Mouse (Mus musculus) lung, adult 18-20 months (tissue): ENCODE data around the gene Chaf1a.
A peak's percentile ranks its signal among the peaks of the same experiment; 100 is the strongest.

Experiments used
- DNase-seq, 2 experiments: peaks; one replicate each; pipeline ENCODE4 v3.0.0; 2022; ENCODE audit warnings: mixed read lengths in 2 of 2

Gene Chaf1a

DNA sequence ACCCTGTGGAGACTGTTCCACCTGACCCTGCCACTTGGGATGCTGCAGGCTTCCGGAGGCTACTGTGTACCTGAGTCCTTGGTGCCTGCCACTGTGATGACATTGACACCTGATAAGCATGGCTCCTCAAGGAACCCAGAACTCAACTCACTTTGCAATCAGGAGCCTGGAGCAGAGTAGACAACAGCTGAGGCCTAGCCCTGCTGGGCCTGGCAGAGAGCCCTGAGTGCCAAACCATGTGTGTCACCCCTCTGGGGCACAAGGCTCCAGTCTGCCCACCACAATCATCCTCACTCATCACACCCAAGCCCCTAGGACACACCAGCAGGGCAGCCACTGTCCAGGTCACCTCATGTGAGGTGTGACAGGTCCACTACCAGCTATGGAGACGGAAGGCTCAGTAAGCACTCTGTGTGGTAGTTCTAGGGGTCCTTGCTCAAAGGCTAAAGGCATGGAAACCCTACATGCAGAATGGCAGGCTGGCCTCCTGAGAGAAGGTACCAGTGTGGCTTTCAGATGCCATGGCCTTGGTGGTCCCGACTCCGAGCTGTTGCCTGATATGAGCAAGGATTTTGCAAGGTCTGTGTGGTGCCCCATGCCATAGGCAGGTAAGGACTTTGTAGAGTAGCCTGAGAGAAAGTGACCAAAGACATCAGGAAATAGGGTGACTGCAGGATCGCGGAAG lies 19.7 kb upstream of the Chaf1a start:
- no peak for DNase-seq

GRCm38 (mm10) chr17:56021161-56021910 lies 18.9 kb upstream of the Chaf1a start:
- DNase-seq, result no peak

DNA sequence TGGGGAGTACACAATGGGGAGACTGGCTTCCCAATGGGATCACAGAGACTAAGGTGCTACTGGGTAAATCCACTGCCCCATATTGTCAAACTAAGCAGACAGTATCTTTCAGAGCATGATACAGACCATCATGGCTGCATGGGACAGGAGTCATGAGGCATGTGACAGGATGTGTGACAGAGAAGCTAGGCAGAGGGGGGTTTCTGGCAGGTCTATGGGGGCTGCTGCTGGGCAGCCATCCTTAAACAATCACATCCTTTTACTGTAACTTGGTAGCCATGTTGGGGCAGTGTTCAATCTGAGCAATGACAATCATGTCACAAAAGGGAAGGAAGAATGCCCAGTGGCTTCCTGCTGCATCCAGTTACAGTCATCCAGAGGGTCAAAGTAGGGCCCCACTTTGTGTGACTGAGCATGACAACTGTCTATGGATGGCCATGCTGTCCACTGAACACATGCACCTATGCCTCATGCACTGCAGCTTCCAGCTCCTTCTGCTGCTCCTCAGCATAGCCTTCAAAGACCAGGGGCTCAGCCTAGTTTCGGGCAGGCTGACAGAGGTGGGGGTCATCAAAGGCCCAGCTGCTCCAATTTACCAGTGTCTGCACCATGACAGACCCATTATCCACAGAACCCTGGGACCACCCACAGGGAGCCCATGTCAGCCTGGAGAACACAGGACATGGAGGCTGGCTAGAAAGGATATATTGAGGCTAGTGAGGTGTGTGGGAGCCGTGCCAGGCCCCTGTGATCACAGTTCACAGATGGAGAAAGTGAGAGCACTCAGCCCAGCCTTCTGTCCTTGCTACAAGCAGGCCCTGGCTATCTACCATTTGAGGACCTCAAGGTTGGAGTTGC lies 17.9 kb upstream of the Chaf1a start:
- DNase-seq, result no peak

- DNase-seq, result no peak
Measured at GRCm38 (mm10) chr17:56022989-56023290, 17.3 kb upstream of the Chaf1a start.

DNA sequence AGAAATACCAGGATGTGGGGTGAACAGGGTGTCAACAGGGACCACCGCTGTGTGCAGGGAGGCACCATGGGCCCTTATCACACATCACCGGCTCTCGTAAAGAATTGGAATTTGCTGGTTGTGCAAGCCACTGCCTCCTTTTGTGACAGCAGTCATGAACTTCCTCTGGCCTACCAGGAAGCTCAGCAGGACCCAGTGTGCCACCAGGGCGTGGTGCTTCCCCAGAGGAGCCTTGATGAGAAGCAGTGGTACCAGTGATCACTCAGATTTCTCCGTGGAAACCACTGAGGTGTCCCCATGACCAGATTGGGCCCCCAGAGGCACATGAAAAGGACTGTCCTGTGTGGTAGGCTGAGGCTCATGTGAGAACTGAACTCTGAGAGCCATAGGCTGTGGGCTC lies 16.9 kb upstream of the Chaf1a start:
- DNase-seq, result peak; percentile 61

- no peak for DNase-seq
Measured at GRCm38 (mm10) chr17:56024476-56024875, 15.8 kb upstream of the Chaf1a start.

DNA sequence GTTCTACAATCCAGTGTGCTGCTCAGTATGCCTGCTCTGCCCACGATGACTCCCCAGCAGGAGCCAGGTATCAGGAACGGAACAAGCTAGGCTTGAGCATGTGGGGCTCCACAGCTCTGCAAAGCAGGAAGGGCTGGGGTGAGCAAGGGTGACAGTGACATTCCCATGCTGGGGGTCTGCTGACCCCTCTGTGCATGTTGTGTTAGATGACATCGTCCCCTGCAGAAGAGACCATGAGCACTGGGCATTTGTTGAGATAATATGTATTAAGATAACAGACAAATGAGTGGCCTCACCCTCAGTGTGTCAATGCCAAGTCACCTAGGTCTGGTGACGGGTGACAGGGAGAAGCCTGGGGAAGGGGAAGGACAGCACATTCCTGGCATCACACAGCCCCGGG lies 15.3 kb upstream of the Chaf1a start:
- DNase-seq, result no peak

GRCm38 (mm10) chr17:56026303-56026702 lies 13.9 kb upstream of the Chaf1a start:
- DNase-seq, result no peak

DNA sequence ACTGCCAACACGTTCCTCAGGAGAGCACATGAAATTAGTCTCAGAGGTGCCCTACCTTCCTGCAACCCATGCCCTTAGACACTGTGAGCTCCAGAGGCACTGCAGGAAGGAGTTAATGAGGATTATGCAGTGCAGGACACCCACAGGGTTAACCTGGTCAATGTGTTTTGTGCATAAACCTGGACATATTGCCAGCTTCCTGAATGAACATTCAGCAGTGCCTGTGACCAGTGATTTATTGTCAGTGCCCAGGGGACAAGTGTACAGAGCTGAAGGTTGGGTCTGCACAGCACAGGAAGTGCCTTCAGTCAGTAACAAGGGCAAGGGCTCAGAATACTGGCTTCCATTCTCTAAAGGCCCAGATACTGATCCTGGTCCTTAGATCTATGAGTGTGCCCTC lies 13.4 kb upstream of the Chaf1a start:
- no peak for DNase-seq

DNA sequence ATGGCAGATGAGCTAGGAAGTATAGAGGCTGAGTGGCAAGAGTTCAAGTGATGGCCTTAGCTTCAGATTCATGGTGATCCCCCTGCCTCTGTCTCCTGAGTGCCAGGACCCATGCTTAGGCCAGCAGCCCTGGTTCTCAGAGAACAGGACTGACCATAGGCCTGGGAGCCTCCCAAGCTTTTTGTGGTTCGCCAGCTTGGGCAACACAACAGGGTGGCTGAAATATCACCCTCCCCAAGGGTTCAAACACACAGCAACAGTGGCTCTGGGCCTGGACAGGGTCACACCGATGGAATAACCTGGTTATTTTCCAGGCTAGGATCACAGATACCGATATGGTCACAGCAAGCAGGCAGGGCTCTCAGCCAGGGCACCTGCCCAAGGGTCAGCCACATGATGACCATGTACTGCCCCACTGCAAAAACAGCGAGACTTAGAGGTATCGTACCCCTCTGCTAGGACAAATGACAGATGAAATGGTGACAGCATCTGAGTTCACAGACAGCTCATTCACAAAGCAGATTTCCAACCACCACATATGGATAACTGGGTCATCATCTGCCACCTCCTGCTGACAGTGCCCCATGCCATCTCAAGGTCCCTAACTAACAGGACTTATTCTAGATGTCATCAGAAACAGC lies 12.3 kb upstream of the Chaf1a start:
- DNase-seq, result no peak

GRCm38 (mm10) chr17:56030238-56030870 lies 9.9 kb upstream of the Chaf1a start:
- no peak for DNase-seq

DNA sequence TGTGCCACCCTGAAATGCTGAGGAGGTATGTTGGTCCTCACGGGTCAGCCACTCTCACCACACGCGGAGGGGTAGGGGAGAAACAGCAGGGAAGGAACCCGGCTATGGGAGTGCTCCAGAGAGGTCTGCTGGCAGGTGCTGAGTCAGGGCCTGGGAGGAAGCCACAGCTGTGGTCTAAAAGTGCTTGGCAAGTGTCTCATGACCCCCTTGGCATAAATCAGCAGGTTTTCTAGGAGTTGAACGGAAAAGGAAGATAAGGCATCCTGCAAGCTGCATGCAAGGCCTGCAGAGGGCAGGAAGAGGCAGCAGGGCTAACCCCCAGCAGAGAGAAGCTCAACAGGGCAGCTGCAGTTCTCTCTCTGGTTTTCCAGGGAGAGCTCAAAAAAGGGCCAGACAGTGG lies 9.3 kb upstream of the Chaf1a start:
- peak; percentile 35 to 49 for DNase-seq

GRCm38 (mm10) chr17:56031431-56031830 lies 8.8 kb upstream of the Chaf1a start:
- no peak for DNase-seq

DNA sequence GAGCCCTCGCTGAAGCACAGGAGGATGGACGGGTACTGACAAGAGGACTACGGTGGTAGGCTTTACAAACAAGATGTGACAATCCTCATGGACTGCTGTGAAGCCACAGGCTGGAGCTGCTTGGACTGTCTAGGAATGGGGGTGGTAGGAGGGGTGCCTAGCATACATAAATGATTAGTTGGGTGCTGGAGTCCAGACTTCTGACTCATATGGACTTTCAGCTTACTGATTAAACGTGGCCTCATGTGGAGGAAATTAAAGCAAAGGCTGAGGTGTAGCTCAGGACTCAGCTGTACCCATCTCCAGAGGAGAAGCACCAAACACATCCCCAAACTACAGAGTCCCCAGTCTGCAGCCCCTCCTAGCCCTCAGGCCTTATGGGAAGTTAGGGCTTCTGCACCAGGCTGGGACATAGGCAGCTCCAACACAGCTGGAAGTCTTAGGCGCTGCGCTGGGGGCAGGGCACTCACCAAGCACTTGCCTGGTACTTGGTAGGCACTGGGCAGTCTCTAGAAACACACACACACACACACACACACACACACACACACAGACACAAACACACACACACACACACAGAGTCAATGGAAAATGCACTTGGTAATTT lies 8.0 kb upstream of the Chaf1a start:
- DNase-seq, result no peak

GRCm38 (mm10) chr17:56032831-56033230 lies 7.4 kb upstream of the Chaf1a start:
- no peak for DNase-seq

- DNase-seq, result no peak
Measured at GRCm38 (mm10) chr17:56034040-56034725, 6.1 kb upstream of the Chaf1a start.

DNA sequence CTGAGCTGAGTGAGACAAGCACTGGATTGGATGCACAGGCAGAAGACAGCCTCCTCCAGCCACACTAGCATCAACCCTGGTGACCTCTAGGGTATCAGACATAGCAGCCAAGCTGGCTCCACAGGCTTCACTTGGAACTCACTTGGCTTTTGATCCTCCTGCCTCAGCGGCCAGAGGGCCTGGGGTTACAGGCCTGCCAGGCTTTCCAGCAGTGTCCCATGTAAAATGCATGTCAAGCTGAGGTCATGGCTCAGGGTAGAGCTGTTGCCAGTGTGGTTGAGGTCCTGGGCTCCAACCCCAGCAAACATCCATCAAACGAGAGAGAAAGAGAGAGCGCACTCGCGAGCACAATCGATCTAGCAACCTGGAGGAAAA lies 5.5 kb upstream of the Chaf1a start:
- no peak for DNase-seq

GRCm38 (mm10) chr17:56035216-56035615 lies 5.0 kb upstream of the Chaf1a start:
- DNase-seq, result no peak

- peak; percentile 98 to 99 for DNase-seq
Measured at GRCm38 (mm10) chr17:56036176-56036900, 3.9 kb upstream of the Chaf1a start, which contains the start of gene Sh3gl1. TSS of gene Sh3gl1 (minus strand) at chr17:56036635.

GRCm38 (mm10) chr17:56036901-56037287 lies 3.3 kb upstream of the Chaf1a start:
- no peak for DNase-seq
